Mouse (Mus musculus) liver, adult 2 months (tissue): ENCODE data around the gene Phf1.

Source experiments
- CTCF ChIP-seq: fragments of 200-500 bp; IDR thresholded peaks from 2 replicates; pipeline ENCODE4 v1.5.1; 2011; ENCODE audit warnings: low read depth, low read length, control low read depth
- POLR2A ChIP-seq: fragments of 200-500 bp; IDR thresholded peaks from 2 replicates; pipeline ENCODE4 v1.6.1; 2011; ENCODE audit warnings: low read length, control low read depth; ENCODE audit not compliant: insufficient read depth; ENCODE audit errors: extremely low read depth

GRCm38 (mm10) chr17:26967477-26967876 is 34.6 kb downstream of the Phf1 start:
- TF ChIP-seq POLR2A = no peak
- TF ChIP-seq CTCF = no peak
